14 mouse cellular contexts compared by ENCODE assay signal in the genomic region with DNA sequence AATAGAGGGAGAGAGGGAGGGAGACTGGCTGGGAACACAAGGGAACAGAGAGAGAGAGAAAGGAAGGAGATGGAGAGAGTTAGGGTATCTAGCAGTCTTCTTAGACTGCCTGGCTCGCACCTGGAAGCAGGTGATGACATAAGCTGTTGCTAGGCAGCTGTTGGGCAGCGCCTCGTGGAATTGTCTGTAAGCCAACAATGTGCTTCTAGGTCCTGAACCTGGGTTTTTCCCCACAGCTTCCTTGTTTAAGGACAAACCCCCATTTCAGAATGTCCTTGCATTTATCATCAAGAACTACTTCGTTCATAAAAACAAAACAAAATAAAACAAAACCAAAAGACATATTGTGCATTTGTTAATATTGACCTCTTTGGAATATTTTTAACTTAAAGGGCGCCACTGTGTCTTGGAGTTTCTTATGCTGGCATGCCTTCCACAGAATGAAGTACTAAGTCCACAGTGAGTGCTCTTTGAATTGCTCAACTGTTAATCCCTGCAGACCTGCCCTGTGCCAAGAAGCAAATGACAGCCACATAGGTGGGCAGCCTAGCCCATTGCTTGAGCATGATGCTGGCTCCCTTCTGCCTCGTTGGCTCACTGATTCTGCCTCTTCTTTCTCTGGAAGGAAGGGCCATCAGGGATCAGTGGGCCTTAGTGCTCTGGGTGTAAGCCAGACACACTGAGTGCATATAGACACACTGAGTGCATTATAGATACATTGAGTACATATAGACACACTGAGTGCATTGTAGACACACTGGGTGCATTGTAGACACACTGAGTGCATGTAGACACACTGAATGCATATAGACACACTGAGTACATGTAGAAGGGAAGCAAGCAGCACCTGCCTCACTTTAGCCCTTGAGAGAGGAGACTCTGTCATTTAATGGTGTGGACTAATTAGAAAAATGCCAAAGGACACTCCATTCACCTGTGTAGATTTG. TPM values are rescaled to one million over a fixed set of nuclear protein-coding genes. Genes with fewer than 3 reads are reported as not detected.
DNase-seq lines count a peak whose midpoint lies in the region; ATAC-seq and TF ChIP-seq lines count a peak whose summit lies in the region.
"Had no signal": no experiment of that assay in that cellular context is flagged by ENCODE, and none has a peak within 500 bp of the region (broad histone marks: within the 10 kb centered on the region; RNA-seq: fewer than 3 reads in every experiment).

No protein-coding gene starts in this region.

- 59% methylated on average over 6 of the region's 6 CpGs for WGBS in intestine, embryonic 15.5 days
- WGBS in intestine, postnatal 0 days: 46% methylated on average over 6 of the region's 6 CpGs

- TF ChIP-seq CTCF in intestine, postnatal 0 days (IDR thresholded peaks at IDR 0.05; ENCODE audit: low read depth): no peak
- no peak for TF ChIP-seq CTCF in CH12.LX (conservative IDR thresholded peaks at IDR 0.05 in 1 of 2, IDR thresholded peaks at IDR 0.05 in 1 of 2; ENCODE audit: low read depth in 2 of 2, low read length in 2 of 2)

- H3K4me2 ChIP-seq in intestine, embryonic 15.5 days (replicated peaks): no peak overlapping the region
- H3K4me2 ChIP-seq in intestine, postnatal 0 days (replicated peaks; ENCODE audit: low read depth): no peak overlapping the region
- no peak overlapping the region for H3K4me2 ChIP-seq in CH12.LX (ENCODE audit: insufficient read depth, low read depth, poor library complexity, severe bottlenecking)
- H3K4me2 ChIP-seq: heart, embryonic 15.5 days; liver, embryonic 11.5 days had no signal

- in situ Hi-C loops in CH12.LX (cut with MboI; ENCODE audit: low pct_ligation_motif_present, low pct_unique_long_range_greater_than_20kb, low sequenced_read_pairs): no loop called here

- no peaks in the 10 kb centered on the region for H3K27me3 ChIP-seq in intestine, embryonic 15.5 days (replicated peaks)
- H3K27me3 ChIP-seq in intestine, postnatal 0 days (replicated peaks; ENCODE audit: control insufficient read depth, insufficient read depth, low read length): no peaks in the 10 kb centered on the region
- peaks cover 10% of the 10 kb centered on the region for H3K27me3 ChIP-seq in CH12.LX (replicated peaks)
- H3K27me3 ChIP-seq: heart, embryonic 15.5 days had no signal

- no peak for TF ChIP-seq POLR2A in CH12.LX (IDR thresholded peaks at IDR 0.05; ENCODE audit: low read depth, low read length)

- H3K27ac ChIP-seq in intestine, embryonic 15.5 days: no peak overlapping the region
- H3K27ac ChIP-seq in intestine, postnatal 0 days (ENCODE audit: low read depth, low read length): no peak overlapping the region
- no peak overlapping the region for H3K27ac ChIP-seq in CH12.LX (ENCODE audit: insufficient read depth, low read depth)
- H3K27ac ChIP-seq: heart, embryonic 15.5 days; kidney, postnatal 0 days; left cerebral cortex, adult 2 months had no signal

- H3K4me1 ChIP-seq in intestine, embryonic 15.5 days (replicated peaks): no peaks in the 10 kb centered on the region
- H3K4me1 ChIP-seq in intestine, postnatal 0 days (replicated peaks; ENCODE audit: control insufficient read depth, insufficient read depth, low read length): no peaks in the 10 kb centered on the region
- H3K4me1 ChIP-seq in CH12.LX (ENCODE audit: control insufficient read depth in 1 of 2, insufficient read depth in 2 of 2): peaks cover 0 to 3% of the 10 kb centered on the region in 2 experiments; a peak in 1 of 4 replicates
- H3K4me1 ChIP-seq: heart, embryonic 15.5 days had no signal

- dilution Hi-C loops in CH12.LX (cut with MboI; ENCODE audit: extremely low pct_ligation_motif_present, extremely low pct_unique_long_range_greater_than_20kb, low sequenced_read_pairs): no loop called here

- no peak overlapping the region for H3K4me3 ChIP-seq in intestine, embryonic 15.5 days (replicated peaks)
- no peak overlapping the region for H3K4me3 ChIP-seq in intestine, postnatal 0 days (ENCODE audit: low read depth, low read length)
- H3K4me3 ChIP-seq in CH12.LX (replicated peaks in 1 of 3; ENCODE audit: low read depth in 2 of 3, low read length in 2 of 3, poor library complexity in 1 of 3): no peak overlapping the region
- H3K4me3 ChIP-seq: heart, embryonic 15.5 days; left cerebral cortex, adult 2 months had no signal

- no peaks in the 10 kb centered on the region for H3K9me3 ChIP-seq in intestine, embryonic 15.5 days
- H3K9me3 ChIP-seq in intestine, postnatal 0 days (ENCODE audit: control insufficient read depth): no peaks in the 10 kb centered on the region
- H3K9me3 ChIP-seq in CH12.LX (replicated peaks; ENCODE audit: low read length): peaks cover 8% of the 10 kb centered on the region
- H3K9me3 ChIP-seq: heart, embryonic 15.5 days had no signal

- no peak for TF ChIP-seq RAD21 in CH12.LX (IDR thresholded peaks at IDR 0.05; ENCODE audit: low read depth, low read length)

- no peak overlapping the region for H3K9ac ChIP-seq in intestine, embryonic 15.5 days
- H3K9ac ChIP-seq in intestine, postnatal 0 days (ENCODE audit: low read depth, low read length): no peak overlapping the region
- H3K9ac ChIP-seq in CH12.LX (ENCODE audit: insufficient read depth, low read depth): no peak overlapping the region
- H3K9ac ChIP-seq: heart, embryonic 15.5 days had no signal

- no peaks in the 10 kb centered on the region for H3K36me3 ChIP-seq in intestine, embryonic 15.5 days
- H3K36me3 ChIP-seq in intestine, postnatal 0 days (ENCODE audit: control insufficient read depth, insufficient read depth): no peaks in the 10 kb centered on the region
- H3K36me3 ChIP-seq in CH12.LX (replicated peaks in 1 of 2; ENCODE audit: control insufficient read depth in 1 of 2, insufficient read depth in 1 of 2, low read length in 1 of 2): no peaks in the 10 kb centered on the region
- H3K36me3 ChIP-seq: heart, embryonic 15.5 days had no signal

- DNase-seq in CH12.LX (ENCODE audit: extremely low read depth): no peak
- peak; percentile 11 for DNase-seq in NIH3T3 (ENCODE audit: low read depth)
- DNase-seq in kidney, postnatal 36 days: peak; percentile 66 to 72
- DNase-seq in right cerebral cortex, postnatal 4 days: no peak
- DNase-seq: cerebellum, postnatal 36 days; gastrocnemius, postnatal 25 days; thymus, postnatal 25 days had no signal

- H3K79me2 ChIP-seq in CH12.LX (replicated peaks; ENCODE audit: control insufficient read depth, extremely low read depth, insufficient read depth, poor library complexity, severe bottlenecking): no peaks in the 10 kb centered on the region

- no peak for TF ChIP-seq EP300 in CH12.LX (IDR thresholded peaks at IDR 0.05; ENCODE audit: low read length)

- peak; percentile 49; the same call in 1 of the 2 replicates for ATAC-seq in intestine, embryonic 15.5 days
- ATAC-seq in intestine, postnatal 0 days: no peak
- no peak for ATAC-seq in granulocyte monocyte progenitor cell, adult 5-6 weeks (replicated peaks; ENCODE audit: poor library complexity, severe bottlenecking)

TF ChIP-seq in CH12.LX, 34 proteins besides CTCF, POLR2A, EP300 and RAD21:
- TF ChIP-seq E2F4 (IDR thresholded peaks at IDR 0.05; ENCODE audit: insufficient replicate concordance, low read depth, low read length) (no peak), ZMIZ1 (IDR thresholded peaks at IDR 0.05; ENCODE audit: low read depth, low read length) (no peak), ZKSCAN1 (IDR thresholded peaks at IDR 0.05; ENCODE audit: borderline replicate concordance, low read depth, low read length) (peak; percentile 90)

RNA-seq across cellular contexts. Expression of a gene that starts 29.5 kb away (rescaled TPM):
- polyA plus RNA-seq in intestine, embryonic 15.5 days (2015; fragmentation: Nextera tagmentation; extraction: Ambion mirVana): 13.5 and 14.0 TPM in 2 replicates
- 8.7 and 10.0 TPM in 2 replicates for polyA plus RNA-seq in intestine, postnatal 0 days (2015; fragmentation: Nextera tagmentation; extraction: Ambion mirVana)
- total RNA-seq in CH12.LX (2012; rRNA removed): 28.5 and 36.7 TPM in 2 replicates
- total RNA-seq in CH12.LX (2014; rRNA removed): 17.1 and 19.7 TPM in 2 replicates
- 33.0 and 33.5 TPM in 2 replicates for polyA plus RNA-seq in CH12.LX (2012; ENCODE audit: insufficient read length, low read depth)
- 28.6 and 33.8 TPM in 2 replicates for total RNA-seq in granulocyte monocyte progenitor cell, adult 5-6 weeks (2014; fragmentation: Nextera tagmentation)
- total RNA-seq in granulocyte monocyte progenitor cell, adult 5-6 weeks (2017): 17.7 and 18.8 TPM in 2 replicates

Comparison
In these comparisons a context has a peak if more than half of its experiments do, and no peak if none do; other contexts are left out.
1. DNase-seq: peak in NIH3T3 (single experiment) and kidney, postnatal 36 days (2 of 2); none in CH12.LX (single experiment) and right cerebral cortex, postnatal 4 days (single experiment).